Mouse (Mus musculus) myocyte (in vitro differentiated cells): ENCODE measurements around the gene Aaas. TPM values are rescaled to one million over a fixed set of nuclear protein-coding genes. Genes with fewer than 3 reads are reported as not detected.
A peak's percentile ranks its signal among the peaks of the same experiment; 100 is the strongest.

Source experiments
- H3K27me3 ChIP-seq: one replicate; pipeline ENCODE4 v1.6.1; 2011; ENCODE audit not compliant: control insufficient read depth, insufficient read depth, insufficient read length
- H3K36me3 ChIP-seq: one replicate; pipeline ENCODE4 v1.6.1; 2011; ENCODE audit not compliant: control insufficient read depth, insufficient read depth
- H3K4me2 ChIP-seq: one replicate; pipeline ENCODE4 v1.6.1; 2011; ENCODE audit warnings: low read depth, control low read depth
- H3K4me3 ChIP-seq: one replicate; pipeline ENCODE4 v1.5.1; 2011; ENCODE audit warnings: mild to moderate bottlenecking, control low read depth, moderate library complexity
- H3K79me2 ChIP-seq: one replicate; pipeline ENCODE4 v1.6.1; 2011; ENCODE audit not compliant: control insufficient read depth, insufficient read depth
- H3ac ChIP-seq: one replicate; pipeline ENCODE4 v1.6.1; 2011; ENCODE audit not compliant: control insufficient read depth, insufficient read length
- CEBPB ChIP-seq: IDR thresholded peaks from 2 replicates; pipeline ENCODE4 v1.6.1; 2011; ENCODE audit warnings: mild to moderate bottlenecking, moderate library complexity; ENCODE audit not compliant: poor library complexity, insufficient read depth, severe bottlenecking
- E2F4 ChIP-seq: IDR thresholded peaks from one replicate; pipeline ENCODE4 v1.6.1; 2011; ENCODE audit warnings: mild to moderate bottlenecking, control low read depth, moderate library complexity; ENCODE audit not compliant: insufficient read depth
- MAX ChIP-seq: IDR thresholded peaks from one replicate; pipeline ENCODE4 v1.6.1; 2011; ENCODE audit warnings: low read depth, mild to moderate bottlenecking, control low read depth
- MYOD1 ChIP-seq, 3 experiments: IDR thresholded peaks; one replicate each; pipeline ENCODE4 v1.6.1; 2011; ENCODE audit warnings: control low read depth in 2 of 3, low read depth in 2 of 3, mild to moderate bottlenecking in 2 of 3, moderate library complexity in 1 of 3; ENCODE audit not compliant: insufficient read length in 2 of 3, control insufficient read depth in 1 of 3
- MYOG ChIP-seq, 3 experiments: IDR thresholded peaks; one replicate each; pipeline ENCODE4 v1.6.1; 2011; ENCODE audit warnings: control low read depth in 2 of 3, low read depth in 2 of 3, mild to moderate bottlenecking in 2 of 3; ENCODE audit not compliant: insufficient read length in 2 of 3, control insufficient read depth in 1 of 3, insufficient read depth in 1 of 3
- POLR2A ChIP-seq: IDR thresholded peaks from one replicate; pipeline ENCODE4 v1.6.1; 2011; ENCODE audit warnings: low read depth, mild to moderate bottlenecking, control low read depth, moderate library complexity; ENCODE audit not compliant: insufficient read length
- POLR2AphosphoS2 ChIP-seq: IDR thresholded peaks from one replicate; pipeline ENCODE4 v1.6.1; 2011; ENCODE audit warnings: low read depth, control low read depth; ENCODE audit not compliant: insufficient read length
- REST ChIP-seq: IDR thresholded peaks from one replicate; pipeline ENCODE4 v1.6.1; 2011; ENCODE audit warnings: mild to moderate bottlenecking, control low read depth, moderate library complexity; ENCODE audit not compliant: insufficient read depth, insufficient read length
- SRF ChIP-seq: IDR thresholded peaks from one replicate; pipeline ENCODE4 v1.6.1; 2011; ENCODE audit warnings: low read depth; ENCODE audit not compliant: control insufficient read depth, insufficient read length
- TCF12 ChIP-seq: IDR thresholded peaks from one replicate; pipeline ENCODE4 v1.6.1; 2011; ENCODE audit warnings: mild to moderate bottlenecking, control low read depth; ENCODE audit not compliant: poor library complexity, insufficient read depth, severe bottlenecking
- TCF3 ChIP-seq: IDR thresholded peaks from one replicate; pipeline ENCODE4 v1.6.1; 2011; ENCODE audit warnings: low read depth, control low read depth; ENCODE audit not compliant: insufficient read length
- USF1 ChIP-seq: IDR thresholded peaks from one replicate; pipeline ENCODE4 v1.6.1; 2011; ENCODE audit warnings: low read depth, mild to moderate bottlenecking, control low read depth, moderate library complexity
- polyA plus RNA-seq: library from polyadenylated mRNA; unstranded; fragments of >200 nt; fragmentation: generic; extraction: Trizol; gene quantifications from one replicate; pipeline ENCODE4 v1.2.1, GENCODE M21; 2012; ENCODE audit warnings: missing spikeins

Gene Aaas
- polyA plus RNA-seq, 1 experiment: 57.5 TPM

- TF ChIP-seq MYOG (IDR thresholded peaks at IDR 0.05; ENCODE audit: control insufficient read depth in 1 of 3, insufficient read depth in 1 of 3, insufficient read length in 2 of 3, low read depth in 2 of 3): no peak
- TF ChIP-seq SRF: no peak
- no peak for TF ChIP-seq REST
- no peak for TF ChIP-seq TCF3
- no peak for TF ChIP-seq POLR2A
- TF ChIP-seq MYOD1 (IDR thresholded peaks at IDR 0.05; ENCODE audit: control insufficient read depth in 1 of 3, insufficient read length in 2 of 3, low read depth in 2 of 3): no peak
- TF ChIP-seq CEBPB: no peak
- no peak for TF ChIP-seq POLR2AphosphoS2
- no peak for TF ChIP-seq MAX
- no peak for TF ChIP-seq E2F4
- TF ChIP-seq TCF12: no peak
- no peak for TF ChIP-seq USF1
- Histone ChIP-seq H3K36me3 (peaks cover 18% of the 10 kb centered on the region), H3ac (peak overlapping the region; percentile 16), H3K79me2 (peaks cover 16% of the 10 kb centered on the region), H3K4me2 (peak overlapping the region; percentile 96), H3K27me3 (no peaks in the 10 kb centered on the region), H3K4me3 (peak overlapping the region; percentile 66)
Observed at GRCm38 (mm10) chr15:102326892-102327291, 23.7 kb downstream of the Aaas start.

- Histone ChIP-seq H3K27me3 (no peaks in the 10 kb centered on the region), H3K79me2 (peaks cover 13% of the 10 kb centered on the region), H3K36me3 (peaks cover 20% of the 10 kb centered on the region), H3ac (peak within 1 kb of the TSS; percentile 16), H3K4me2 (peak within 1 kb of the TSS; percentile 96), H3K4me3 (peak within 1 kb of the TSS; percentile 66)
- TF ChIP-seq MYOD1 (IDR thresholded peaks at IDR 0.05; ENCODE audit: control insufficient read depth in 1 of 3, insufficient read length in 2 of 3, low read depth in 2 of 3) (peak in 1 of 3 experiments; percentile 33), REST (no peak), USF1 (no peak), CEBPB (no peak), SRF (no peak), TCF12 (no peak), MYOG (IDR thresholded peaks at IDR 0.05; ENCODE audit: control insufficient read depth in 1 of 3, insufficient read depth in 1 of 3, insufficient read length in 2 of 3, low read depth in 2 of 3) (peak in 2 of 3 experiments; percentile 16 to 52), MAX (peak; percentile 10), POLR2AphosphoS2 (peak; percentile 87), E2F4 (no peak), TCF3 (no peak), POLR2A (peak; percentile 91)
Observed at GRCm38 (mm10) chr15:102326022-102326576, 24.5 kb downstream of the Aaas start, which contains the start of gene Pfdn5. Gene Pfdn5, plus strand, starts transcription at chr15:102326116.

GRCm38 (mm10) chr15:102324654-102325473, 25.7 kb downstream of the Aaas start:
- H3K27me3 ChIP-seq: no peaks in the 10 kb centered on the region
- H3K36me3 ChIP-seq: peaks cover 23% of the 10 kb centered on the region
- peaks cover 13% of the 10 kb centered on the region for H3K79me2 ChIP-seq
- peak overlapping the region; percentile 66 for H3K4me3 ChIP-seq
- TF ChIP-seq REST (no peak), POLR2AphosphoS2 (peak; percentile 33), E2F4 (no peak)
- H3K4me2 ChIP-seq: peak overlapping the region; percentile 63
- no peak overlapping the region for H3ac ChIP-seq

GRCm38 (mm10) chr15:102316263-102316662, 34.3 kb downstream of the Aaas start:
- Histone ChIP-seq H3K27me3 (no peaks in the 10 kb centered on the region), H3ac (no peak overlapping the region), H3K36me3 (peaks cover 38% of the 10 kb centered on the region), H3K4me3 (no peak overlapping the region), H3K4me2 (no peak overlapping the region), H3K79me2 (no peaks in the 10 kb centered on the region)
- TF ChIP-seq TCF3: no peak
- TF ChIP-seq USF1: no peak
- no peak for TF ChIP-seq CEBPB
- TF ChIP-seq MYOD1 (IDR thresholded peaks at IDR 0.05; ENCODE audit: control insufficient read depth in 1 of 3, insufficient read length in 2 of 3, low read depth in 2 of 3): no peak
- no peak for TF ChIP-seq MYOG (IDR thresholded peaks at IDR 0.05; ENCODE audit: control insufficient read depth in 1 of 3, insufficient read depth in 1 of 3, insufficient read length in 2 of 3, low read depth in 2 of 3)
- no peak for TF ChIP-seq MAX
- no peak for TF ChIP-seq POLR2AphosphoS2
- TF ChIP-seq POLR2A: no peak
- TF ChIP-seq TCF12: no peak
- TF ChIP-seq SRF: no peak
- no peak for TF ChIP-seq E2F4
- TF ChIP-seq REST: no peak
